Mouse (Mus musculus): ENCODE data around the gene Setx. TPM values are rescaled to one million over a fixed set of nuclear protein-coding genes. Genes with fewer than 3 reads are reported as not detected.
A peak's percentile ranks its signal among the peaks of the same experiment; 100 is the strongest.

Gene Setx
- total and polyA plus RNA-seq, 2 experiments from 2014 or later: 5.6 to 32.7 TPM

- Histone ChIP-seq H3K4me1 (ENCODE audit: control insufficient read depth, insufficient read depth) (no peaks in the 10 kb centered on the region), H3K27ac (ENCODE audit: low read depth) (no peak overlapping the region), H3K36me3 (replicated peaks; ENCODE audit: control insufficient read depth, insufficient read depth, low read length) (peaks cover 95% of the 10 kb centered on the region), H3K9me3 (replicated peaks; ENCODE audit: control insufficient read depth, low read length) (no peaks in the 10 kb centered on the region), H3K4me2 (ENCODE audit: low read depth, low read length) (no peak overlapping the region), H3K4me3 (ENCODE audit: low read depth, low read length) (no peak overlapping the region), H3K9ac (replicated peaks; ENCODE audit: low read depth, low read length) (no peak overlapping the region), H3K27me3 (ENCODE audit: control insufficient read depth, insufficient read depth, low read length) (no peaks in the 10 kb centered on the region)
- TF ChIP-seq EP300 (IDR thresholded peaks at IDR 0.05; ENCODE audit: low read depth) (no peak), CTCF (IDR thresholded peaks at IDR 0.05; ENCODE audit: low read depth) (no peak)
- WGBS: 85% methylated on average over 2 of the region's 2 CpGs
- no peak for DNase-seq (ENCODE audit: low spot score)
- no peak for ATAC-seq (ENCODE audit: insufficient read depth, low read depth)
These were observed 28.0 kb downstream of the Setx start for GRCm38 (mm10) chr2:29151941-29152340.

- no peak overlapping the region for H3K27ac ChIP-seq (ENCODE audit: low read depth)
- TF ChIP-seq CTCF (IDR thresholded peaks at IDR 0.05; ENCODE audit: low read depth) (no peak), EP300 (IDR thresholded peaks at IDR 0.05; ENCODE audit: low read depth) (no peak)
- no peak overlapping the region for H3K4me2 ChIP-seq (ENCODE audit: low read depth, low read length)
- ATAC-seq (ENCODE audit: insufficient read depth, low read depth): no peak
- H3K4me1 ChIP-seq (ENCODE audit: control insufficient read depth, insufficient read depth): no peaks in the 10 kb centered on the region
- no peak overlapping the region for H3K4me3 ChIP-seq (ENCODE audit: low read depth, low read length)
- H3K9ac ChIP-seq (replicated peaks; ENCODE audit: low read depth, low read length): no peak overlapping the region
- DNase-seq (ENCODE audit: low spot score): no peak
- WGBS: 92% methylated on average over 5 of the region's 5 CpGs
- peaks cover 81% of the 10 kb centered on the region for H3K36me3 ChIP-seq (replicated peaks; ENCODE audit: control insufficient read depth, insufficient read depth, low read length)
- no peaks in the 10 kb centered on the region for H3K27me3 ChIP-seq (ENCODE audit: control insufficient read depth, insufficient read depth, low read length)
- no peaks in the 10 kb centered on the region for H3K9me3 ChIP-seq (replicated peaks; ENCODE audit: control insufficient read depth, low read length)
These were observed 44.1 kb downstream of the Setx start for GRCm38 (mm10) chr2:29168067-29168466.

DNA sequence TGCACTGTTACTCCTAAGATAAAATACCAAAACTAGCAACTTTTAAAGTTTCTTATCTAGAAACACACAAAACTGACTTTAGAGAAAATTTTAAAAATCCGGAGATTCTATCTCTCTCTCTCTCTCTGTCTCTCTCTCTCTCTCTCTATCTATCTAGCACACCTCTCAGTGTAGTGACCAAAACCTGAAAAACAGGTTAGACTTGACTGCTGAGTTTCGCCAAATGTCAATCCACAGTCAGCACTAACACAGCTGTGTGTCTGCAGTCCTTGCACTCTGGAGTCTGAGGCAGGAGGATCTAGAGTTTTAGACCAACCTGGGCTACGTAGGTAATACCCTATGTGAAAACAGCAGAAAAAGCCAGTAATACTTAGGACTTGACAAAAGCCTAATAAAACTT lies 50.9 kb downstream of the Setx start:
- DNase-seq (ENCODE audit: low spot score) (no peak), ATAC-seq (ENCODE audit: insufficient read depth, low read depth) (no peak)
- Histone ChIP-seq H3K4me1 (ENCODE audit: control insufficient read depth, insufficient read depth) (no peaks in the 10 kb centered on the region), H3K27ac (ENCODE audit: low read depth) (no peak overlapping the region), H3K9ac (replicated peaks; ENCODE audit: low read depth, low read length) (no peak overlapping the region), H3K9me3 (replicated peaks; ENCODE audit: control insufficient read depth, low read length) (no peaks in the 10 kb centered on the region), H3K4me2 (ENCODE audit: low read depth, low read length) (no peak overlapping the region), H3K4me3 (ENCODE audit: low read depth, low read length) (no peak overlapping the region), H3K36me3 (replicated peaks; ENCODE audit: control insufficient read depth, insufficient read depth, low read length) (peaks cover 94% of the 10 kb centered on the region), H3K27me3 (ENCODE audit: control insufficient read depth, insufficient read depth, low read length) (no peaks in the 10 kb centered on the region)
- TF ChIP-seq EP300 (IDR thresholded peaks at IDR 0.05; ENCODE audit: low read depth): no peak
- no peak for TF ChIP-seq CTCF (IDR thresholded peaks at IDR 0.05; ENCODE audit: low read depth)
- WGBS: 87% methylated on average over 3 of the region's 3 CpGs

DNA sequence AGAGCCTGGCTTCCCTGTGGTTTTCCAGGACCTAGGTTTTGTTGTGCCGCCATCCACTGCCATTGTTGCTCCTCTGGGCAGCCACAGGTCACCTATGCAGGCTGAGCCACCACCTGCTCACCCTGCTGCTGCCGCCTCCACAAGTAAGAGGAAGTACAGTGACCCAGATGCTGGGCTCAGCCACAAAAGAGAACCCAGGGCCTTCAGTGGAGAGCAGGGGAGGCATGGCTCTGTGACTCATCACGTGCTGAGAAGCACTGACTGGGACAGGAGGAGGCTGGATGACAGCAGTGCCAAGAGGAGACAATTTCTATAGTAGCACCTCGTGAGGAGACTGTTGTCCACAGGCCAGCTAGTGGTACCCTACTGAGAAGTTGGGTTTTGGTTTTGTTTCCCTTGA lies 55.8 kb downstream of the Setx start:
- H3K27me3 ChIP-seq (ENCODE audit: control insufficient read depth, insufficient read depth, low read length): no peaks in the 10 kb centered on the region
- no peak overlapping the region for H3K9ac ChIP-seq (replicated peaks; ENCODE audit: low read depth, low read length)
- no peak overlapping the region for H3K4me3 ChIP-seq (ENCODE audit: low read depth, low read length)
- TF ChIP-seq EP300 (IDR thresholded peaks at IDR 0.05; ENCODE audit: low read depth) (no peak), CTCF (IDR thresholded peaks at IDR 0.05; ENCODE audit: low read depth) (no peak)
- H3K4me1 ChIP-seq (ENCODE audit: control insufficient read depth, insufficient read depth): peaks cover 6% of the 10 kb centered on the region; the same call in 1 of the 2 replicates
- DNase-seq (ENCODE audit: low spot score) (no peak), ATAC-seq (ENCODE audit: insufficient read depth, low read depth) (no peak)
- H3K4me2 ChIP-seq (ENCODE audit: low read depth, low read length): no peak overlapping the region
- WGBS: 75% methylated on average over 4 of the region's 4 CpGs
- H3K36me3 ChIP-seq (replicated peaks; ENCODE audit: control insufficient read depth, insufficient read depth, low read length): peaks cover 65% of the 10 kb centered on the region
- H3K9me3 ChIP-seq (replicated peaks; ENCODE audit: control insufficient read depth, low read length): no peaks in the 10 kb centered on the region
- H3K27ac ChIP-seq (ENCODE audit: low read depth): no peak overlapping the region

- Histone ChIP-seq H3K4me2 (ENCODE audit: low read depth, low read length) (no peak overlapping the region), H3K9ac (replicated peaks; ENCODE audit: low read depth, low read length) (no peak overlapping the region), H3K4me1 (ENCODE audit: control insufficient read depth, insufficient read depth) (peaks cover 6% of the 10 kb centered on the region; the same call in 1 of the 2 replicates), H3K27me3 (ENCODE audit: control insufficient read depth, insufficient read depth, low read length) (no peaks in the 10 kb centered on the region), H3K36me3 (replicated peaks; ENCODE audit: control insufficient read depth, insufficient read depth, low read length) (peaks cover 53% of the 10 kb centered on the region), H3K9me3 (replicated peaks; ENCODE audit: control insufficient read depth, low read length) (no peaks in the 10 kb centered on the region), H3K27ac (ENCODE audit: low read depth) (no peak overlapping the region), H3K4me3 (ENCODE audit: low read depth, low read length) (no peak overlapping the region)
- ATAC-seq (ENCODE audit: insufficient read depth, low read depth) (no peak), DNase-seq (ENCODE audit: low spot score) (no peak)
- no peak for TF ChIP-seq CTCF (IDR thresholded peaks at IDR 0.05; ENCODE audit: low read depth)
- no peak for TF ChIP-seq EP300 (IDR thresholded peaks at IDR 0.05; ENCODE audit: low read depth)
- 87% methylated on average over 2 of the region's 2 CpGs for WGBS
These were observed 57.1 kb downstream of the Setx start for GRCm38 (mm10) chr2:29181111-29181510.

DNA sequence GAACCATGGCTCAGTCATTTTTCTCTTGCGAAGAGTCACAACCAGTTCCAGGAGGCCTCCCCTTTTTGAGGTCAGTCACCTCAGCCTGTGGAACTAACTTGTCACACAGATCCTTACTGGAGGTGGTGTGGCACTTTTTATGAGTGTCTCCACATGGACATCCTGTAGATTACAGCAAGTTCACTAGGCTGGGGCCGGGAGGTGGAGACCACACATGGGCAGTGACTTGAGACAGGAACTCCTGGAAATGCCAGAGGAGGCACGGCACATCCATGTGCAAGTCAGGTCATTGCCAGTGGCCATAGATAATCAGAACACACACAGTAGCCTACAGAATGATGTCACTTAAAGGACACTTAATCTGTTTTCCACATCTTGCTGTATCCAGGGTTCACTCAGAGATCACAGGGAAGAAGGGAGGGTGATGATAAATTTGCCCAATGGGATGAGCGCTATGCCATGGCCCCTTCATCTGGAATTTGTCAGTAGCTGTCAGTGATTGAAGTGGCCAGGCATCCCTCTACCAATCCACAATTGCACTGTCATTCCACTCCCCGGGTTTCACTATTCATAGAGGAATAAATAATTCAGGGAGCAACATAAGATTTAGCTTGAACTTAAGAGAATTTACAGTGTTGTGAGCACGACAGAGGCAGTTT lies 59.4 kb downstream of the Setx start:
- Histone ChIP-seq H3K27ac (ENCODE audit: low read depth) (no peak overlapping the region), H3K4me1 (ENCODE audit: control insufficient read depth, insufficient read depth) (peaks cover 6% of the 10 kb centered on the region; the same call in 1 of the 2 replicates), H3K4me2 (ENCODE audit: low read depth, low read length) (no peak overlapping the region), H3K27me3 (ENCODE audit: control insufficient read depth, insufficient read depth, low read length) (no peaks in the 10 kb centered on the region), H3K9ac (replicated peaks; ENCODE audit: low read depth, low read length) (no peak overlapping the region), H3K4me3 (ENCODE audit: low read depth, low read length) (no peak overlapping the region), H3K9me3 (replicated peaks; ENCODE audit: control insufficient read depth, low read length) (no peaks in the 10 kb centered on the region), H3K36me3 (replicated peaks; ENCODE audit: control insufficient read depth, insufficient read depth, low read length) (peaks cover 31% of the 10 kb centered on the region)
- ATAC-seq (ENCODE audit: insufficient read depth, low read depth): peak; percentile 20; the same call in 1 of the 2 replicates
- no peak for TF ChIP-seq EP300 (IDR thresholded peaks at IDR 0.05; ENCODE audit: low read depth)
- no peak for TF ChIP-seq CTCF (IDR thresholded peaks at IDR 0.05; ENCODE audit: low read depth)
- no peak for DNase-seq (ENCODE audit: low spot score)
- WGBS: 27% methylated on average over 6 of the region's 6 CpGs

All from heart, postnatal 0 days (tissue).